Mouse (Mus musculus) liver, embryonic 15.5 days (tissue): ENCODE data around the gene Gm9045. TPM values are rescaled to one million over a fixed set of nuclear protein-coding genes. Genes with fewer than 3 reads are reported as not detected.

Experiments
- polyA plus RNA-seq: library from polyadenylated mRNA; unstranded; fragments of >200 nt; fragmentation: Nextera tagmentation; extraction: Ambion mirVana; gene quantifications from 2 replicates; pipeline ENCODE4 v1.2.1, GENCODE M21; 2015

Gene Gm9045
- polyA plus RNA-seq, 1 experiment from 2014 or later: not detected

Other genes starting within 250 kb of the Gm9045 start
- gene Mdm1, start 196.0 kb downstream of the Gm9045 start, polyA plus RNA-seq: 8.3 and 8.4 TPM in 2 replicates
- gene Il22, start 132.9 kb downstream of the Gm9045 start, polyA plus RNA-seq: not detected in 2 replicates
- not detected in 2 replicates for gene Gm32717, start 97.1 kb downstream of the Gm9045 start, polyA plus RNA-seq
- gene Gm32802, start 79.1 kb downstream of the Gm9045 start, polyA plus RNA-seq: not detected in 2 replicates
- not detected in 2 replicates for gene Iltifb, start 42.8 kb downstream of the Gm9045 start, polyA plus RNA-seq
- gene Gm9040, start 10.9 kb downstream of the Gm9045 start, polyA plus RNA-seq: not detected in 2 replicates
- not detected in 2 replicates for gene Gm9044, start 5.4 kb downstream of the Gm9045 start, polyA plus RNA-seq
- not detected in 2 replicates for gene Gm9046, start 5.4 kb upstream of the Gm9045 start, polyA plus RNA-seq
- not detected in 2 replicates for gene Gm9048, start 10.8 kb upstream of the Gm9045 start, polyA plus RNA-seq
- gene Gm9049, start 16.3 kb upstream of the Gm9045 start, polyA plus RNA-seq: not detected in 2 replicates
- not detected in 2 replicates for gene Ifng, start 103.2 kb upstream of the Gm9045 start, polyA plus RNA-seq